Mouse (Mus musculus) lung, postnatal 4 days (tissue): ENCODE data around the gene Baat.
"Not testable (repeated sequence)": the region's sequence is repeated elsewhere in the genome, so short reads cannot be mapped to it uniquely, and the experiment has no call there.

Experiments used
- DNase-seq, 2 experiments: peaks; one replicate each; pipeline ENCODE4 v3.0.0; 2021

Gene Baat

DNA sequence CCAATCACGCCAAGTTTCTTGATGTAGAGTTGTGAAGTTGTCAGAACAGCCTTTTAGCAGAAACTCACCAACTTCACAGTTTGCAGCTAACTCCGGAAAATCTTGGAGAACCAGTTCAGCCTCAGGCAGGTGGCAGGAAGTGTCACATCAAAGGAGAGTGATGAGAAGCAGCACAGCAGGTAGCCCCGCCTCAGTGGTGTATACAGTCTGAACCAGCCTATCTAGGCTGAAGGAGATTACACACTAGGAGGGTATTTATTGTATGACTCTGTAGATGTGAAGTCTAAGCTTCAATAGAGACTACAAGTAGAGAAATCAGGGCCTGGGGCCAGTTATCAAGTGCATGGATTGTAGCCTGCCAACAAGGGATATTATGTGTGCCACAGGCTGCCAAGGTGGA, 25.5 kb downstream of the Baat start:
- DNase-seq: peak in 1 of 2 experiments; percentile 31

DNA sequence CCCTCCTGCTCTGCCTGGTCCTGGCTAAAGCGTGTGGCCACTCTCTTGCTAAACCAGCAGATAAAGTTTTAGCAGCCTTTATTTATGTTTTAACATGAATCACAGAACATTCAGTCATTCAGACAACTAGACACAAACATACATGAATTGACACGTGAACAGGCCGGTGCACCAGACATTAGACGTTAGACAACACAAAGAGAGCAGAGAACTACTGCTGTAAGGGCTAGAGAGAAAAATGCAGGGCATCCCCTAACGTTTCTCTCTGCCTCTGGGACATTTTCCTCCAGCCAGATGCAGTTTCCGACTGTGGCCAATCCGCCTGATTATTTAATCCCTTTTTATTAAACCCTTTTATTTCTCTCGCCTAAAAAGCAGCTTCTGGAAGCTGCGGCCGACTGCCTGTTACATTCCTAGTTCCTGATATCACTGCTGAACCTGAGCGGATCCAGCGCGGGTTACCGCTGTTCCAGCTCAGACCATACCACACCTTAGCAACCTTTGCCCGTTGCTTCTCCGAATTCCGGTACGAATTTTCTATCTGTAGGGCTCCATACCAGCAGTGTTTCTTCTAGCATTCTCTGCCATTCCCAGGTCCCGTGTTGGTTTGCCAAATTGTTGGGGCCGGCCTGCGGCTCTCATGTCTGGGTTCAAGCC, 26.1 kb downstream of the Baat start:
- no peak for DNase-seq

DNA sequence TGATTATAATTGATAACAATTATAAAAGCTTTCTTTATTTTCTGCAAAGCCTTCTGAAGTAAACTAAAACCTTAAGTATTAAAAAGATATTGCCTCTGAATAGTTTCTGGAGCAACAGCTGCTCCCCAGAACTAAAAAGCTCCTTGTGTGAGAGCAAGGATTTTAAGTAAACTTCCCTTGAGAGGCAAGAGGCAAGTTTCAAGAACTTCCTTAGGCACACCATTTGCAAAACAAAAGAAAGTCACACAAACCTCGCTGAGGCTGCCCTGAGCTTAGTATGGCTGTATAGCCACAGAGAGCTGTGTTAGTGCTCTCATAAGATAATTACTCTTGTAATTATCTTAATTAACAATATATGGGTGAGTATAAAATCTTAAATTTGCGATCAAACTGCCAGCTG, 27.3 kb downstream of the Baat start:
- not testable (repeated sequence) for DNase-seq

DNA sequence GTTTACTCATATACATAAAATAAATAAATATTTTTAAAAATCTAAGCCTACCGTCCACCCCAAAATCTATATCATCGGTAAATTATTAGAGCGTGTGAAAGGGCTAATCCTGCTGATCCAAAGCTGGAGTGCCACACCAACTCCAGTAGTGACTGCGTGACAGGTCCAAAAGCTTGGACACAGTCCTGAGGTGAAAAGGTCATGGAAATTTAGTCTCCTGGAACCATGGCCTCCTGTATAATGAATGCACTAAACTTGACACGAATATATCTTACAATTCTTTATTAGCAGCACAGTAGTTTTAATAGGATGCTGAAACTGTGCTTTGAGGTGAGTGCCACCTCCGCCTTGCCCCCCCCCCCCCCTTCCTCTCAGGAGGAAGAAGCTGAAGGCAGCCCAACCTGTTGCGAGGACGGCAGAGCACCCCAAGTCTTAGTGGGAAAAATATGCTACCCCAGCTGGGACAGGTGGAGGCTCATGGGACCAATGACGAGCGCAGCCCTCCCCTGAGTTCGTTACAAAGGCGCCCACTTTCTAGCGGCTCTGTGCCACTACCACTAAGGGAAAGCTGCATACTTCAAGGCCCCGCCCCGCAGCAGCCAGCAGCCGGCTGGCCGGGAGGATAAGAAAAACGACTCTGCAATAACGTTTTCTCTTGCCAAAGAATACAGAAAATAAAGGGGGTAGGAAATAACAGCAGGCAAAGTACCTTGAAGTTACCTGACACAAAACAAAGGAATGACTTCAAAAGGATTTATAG, 28.1 kb downstream of the Baat start:
- DNase-seq: peak; percentile 36 to 49

DNA sequence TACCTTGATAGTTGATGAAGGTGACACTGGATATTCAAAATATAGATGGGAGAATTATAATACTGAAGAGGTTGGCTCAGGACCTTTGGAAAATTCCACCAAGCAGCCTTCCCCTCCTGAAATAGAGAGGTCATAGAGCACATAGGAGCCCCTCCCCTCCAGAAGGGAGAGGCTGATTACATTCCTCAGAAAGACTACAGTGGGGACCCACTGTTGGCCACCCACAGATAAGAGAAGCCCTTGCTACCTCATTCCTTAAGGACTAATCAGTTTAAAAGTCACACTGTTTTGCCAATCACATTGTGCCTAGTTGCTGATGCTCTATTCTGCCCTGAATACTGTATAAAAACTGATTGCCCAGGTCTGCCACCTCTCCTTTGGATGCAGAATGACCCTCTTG, 31.8 kb downstream of the Baat start:
- no peak for DNase-seq

DNA sequence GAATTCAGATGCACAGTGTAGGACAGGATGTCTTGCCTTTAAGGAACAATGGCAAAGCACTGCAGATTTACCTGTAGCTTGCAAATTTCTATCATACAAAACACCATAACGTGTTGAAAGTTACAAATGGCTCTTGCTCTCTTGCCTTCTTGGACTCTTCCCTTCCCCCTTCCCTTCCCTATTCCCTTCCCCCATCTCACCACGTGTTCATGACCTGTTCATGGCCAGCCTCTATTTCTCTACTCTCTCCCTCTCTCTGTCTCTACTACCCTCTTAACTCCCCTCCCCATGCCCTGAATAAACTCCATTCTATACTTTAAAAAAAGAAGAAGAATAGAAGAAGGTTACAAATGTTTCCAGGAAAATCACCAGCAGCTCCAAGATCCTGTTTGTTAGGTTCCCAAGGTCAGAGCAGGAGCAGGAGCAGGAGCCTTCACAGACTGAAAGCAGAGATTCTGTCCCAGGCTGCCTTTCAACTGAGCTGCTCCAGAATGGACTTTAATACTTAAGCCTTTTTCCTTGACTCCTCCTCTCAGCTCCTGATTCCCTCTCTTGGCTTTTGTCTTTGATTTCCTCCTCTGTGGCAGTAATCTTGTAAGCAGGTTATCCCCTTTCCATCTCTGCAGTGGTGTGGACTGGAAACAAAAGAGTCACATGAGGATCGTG, 32.8 kb downstream of the Baat start, which contains the start of gene Acnat1:
Gene Acnat1, minus strand, starts transcription at position 478 of the 666 bp plus-strand sequence.
- DNase-seq: no peak

DNA sequence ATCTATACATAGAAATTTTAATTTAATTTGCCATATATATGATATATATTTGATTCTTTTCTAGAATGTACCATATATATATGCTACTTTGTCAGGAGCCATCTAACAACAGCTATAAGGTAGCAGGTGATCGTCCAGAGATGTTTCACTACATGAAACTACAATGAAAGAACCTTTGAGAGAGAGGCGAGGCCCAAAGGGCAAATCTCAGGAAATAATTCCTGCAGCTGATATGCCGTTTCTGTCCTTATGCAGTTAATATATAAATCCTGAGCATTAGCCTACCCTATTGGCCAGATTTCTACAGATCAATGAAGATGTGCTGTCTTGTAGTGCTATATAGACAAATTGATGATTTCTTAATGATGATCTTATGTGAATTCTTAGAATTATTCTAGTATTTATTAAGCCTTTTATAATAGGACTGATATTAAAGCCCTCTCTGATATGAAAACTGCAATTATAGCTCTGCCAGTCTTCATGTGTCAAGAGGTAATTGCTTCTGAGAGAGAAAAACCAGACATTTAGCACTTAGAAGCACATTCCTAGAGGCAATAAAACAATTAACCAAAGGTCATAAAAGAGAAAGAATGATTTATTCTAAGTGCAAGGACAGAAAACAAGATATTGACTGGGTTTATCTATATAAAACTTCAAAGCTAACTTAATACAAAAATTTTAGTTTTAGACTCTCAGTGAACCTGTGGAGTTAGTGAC, 36.8 kb downstream of the Baat start:
- no peak for DNase-seq

DNA sequence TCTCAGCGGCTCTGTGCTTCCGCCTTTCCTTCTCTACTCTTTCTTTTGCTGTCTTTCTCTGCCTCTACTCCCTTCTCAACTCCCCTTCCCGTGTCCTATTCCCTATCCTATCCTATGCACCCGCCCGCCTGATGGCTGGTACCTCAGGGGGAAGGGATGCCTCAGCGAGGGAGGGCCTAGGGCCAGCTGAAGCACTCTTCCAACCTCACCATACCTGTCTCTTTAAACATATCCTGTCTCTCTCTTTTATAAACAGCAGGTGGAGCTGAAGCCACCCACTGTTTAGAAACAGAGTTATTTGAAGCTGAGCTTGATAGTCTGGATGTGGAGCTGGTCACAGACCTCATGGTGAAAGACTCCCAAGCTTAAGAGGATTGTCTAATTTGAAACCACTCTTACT, 39.0 kb downstream of the Baat start:
- no peak for DNase-seq

DNA sequence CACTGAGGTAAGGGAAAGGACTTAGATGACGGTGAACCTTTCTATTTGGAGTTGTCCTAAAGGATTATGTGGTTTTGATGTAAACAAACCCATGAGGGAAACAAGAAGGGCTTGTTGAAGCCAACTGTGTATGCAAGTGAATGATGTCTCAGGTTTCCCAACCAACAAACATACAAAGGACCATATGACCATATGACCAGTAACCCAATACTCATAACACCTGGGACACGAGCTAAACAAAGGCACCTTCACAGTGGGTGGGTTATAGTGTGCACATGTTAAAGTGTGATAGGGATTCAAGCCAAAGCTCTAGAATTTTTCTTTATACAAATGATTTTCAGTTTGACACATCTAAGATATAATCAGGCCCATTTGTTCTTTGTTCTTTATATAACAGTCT, 50.2 kb downstream of the Baat start:
- no peak for DNase-seq

DNA sequence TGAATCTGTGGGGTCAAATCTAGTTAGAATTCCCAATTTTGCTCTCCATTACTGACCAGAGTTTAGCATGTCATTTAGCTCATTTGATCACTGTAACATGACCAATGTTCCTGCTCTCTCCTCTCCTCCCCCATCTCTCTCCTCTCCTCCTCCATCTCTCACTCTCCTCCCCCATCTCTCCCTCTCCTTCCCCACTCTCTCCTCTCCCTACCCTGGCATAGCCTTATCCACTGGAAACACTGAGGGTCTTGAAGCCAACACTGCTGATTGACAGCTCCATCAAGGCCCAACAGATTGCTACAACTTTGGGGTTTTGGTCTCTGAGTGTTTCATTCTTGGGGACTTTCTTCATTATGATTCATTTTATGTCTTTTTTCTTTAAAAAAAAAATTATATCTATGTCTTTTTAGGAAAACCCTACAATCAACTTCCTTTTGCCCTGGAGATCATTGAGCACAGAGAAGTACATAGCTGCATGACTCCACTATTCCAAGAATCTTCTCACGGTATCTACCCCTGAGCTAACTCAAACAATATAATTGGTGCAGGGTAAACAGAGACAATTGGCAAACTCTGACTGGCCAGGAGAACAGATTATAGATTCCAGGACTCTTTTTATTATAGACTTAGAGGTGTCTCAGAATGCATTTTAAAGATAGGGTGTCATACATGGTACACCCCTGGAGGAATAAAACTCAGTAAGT, 54.4 kb downstream of the Baat start:
- no peak for DNase-seq

DNA sequence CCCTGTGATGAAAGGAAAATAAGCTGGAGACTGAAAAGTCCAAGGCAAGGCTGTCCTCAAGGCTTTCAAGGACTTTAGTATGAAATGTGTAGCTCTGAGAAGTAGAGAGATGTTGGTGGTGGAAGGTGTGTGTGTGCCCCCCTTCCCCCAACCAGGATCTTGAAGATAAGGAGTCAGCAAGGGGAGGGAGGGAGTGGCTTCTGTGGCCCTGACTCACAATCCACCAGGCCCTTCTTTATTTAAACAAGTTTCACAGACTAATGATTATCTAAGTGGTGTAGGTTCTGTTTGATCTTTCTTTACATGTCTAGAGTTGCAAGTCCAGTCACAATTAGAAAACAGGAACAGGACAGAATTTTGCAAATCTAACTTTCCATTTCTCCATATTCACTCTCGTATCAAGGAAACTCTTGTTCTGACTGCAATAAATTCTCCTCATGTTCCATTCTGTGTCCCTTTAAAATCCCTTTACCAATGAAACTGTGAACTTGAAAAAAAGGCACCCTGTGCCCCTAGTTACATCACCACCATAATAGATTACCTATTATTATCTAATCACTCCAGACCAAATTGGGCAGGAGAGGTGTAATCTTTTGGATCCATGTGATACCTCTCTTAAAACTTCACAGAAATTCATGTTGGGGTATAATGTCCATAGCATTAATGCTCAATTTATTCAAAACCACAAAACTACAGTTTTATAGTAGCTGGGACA, 55.1 kb downstream of the Baat start:
- peak in 1 of 2 experiments; percentile 26 for DNase-seq
